Mouse (Mus musculus) mature B cell (primary cell): ENCODE data around the gene Cotl1.

Experiments
- in situ Hi-C: fragments of 300-500 bp; cut with MboI; formaldehyde crosslinking; loops from 2 replicates; pipeline ENCODE4 v1.14.3; 2019

Cotl1 gene

DNA sequence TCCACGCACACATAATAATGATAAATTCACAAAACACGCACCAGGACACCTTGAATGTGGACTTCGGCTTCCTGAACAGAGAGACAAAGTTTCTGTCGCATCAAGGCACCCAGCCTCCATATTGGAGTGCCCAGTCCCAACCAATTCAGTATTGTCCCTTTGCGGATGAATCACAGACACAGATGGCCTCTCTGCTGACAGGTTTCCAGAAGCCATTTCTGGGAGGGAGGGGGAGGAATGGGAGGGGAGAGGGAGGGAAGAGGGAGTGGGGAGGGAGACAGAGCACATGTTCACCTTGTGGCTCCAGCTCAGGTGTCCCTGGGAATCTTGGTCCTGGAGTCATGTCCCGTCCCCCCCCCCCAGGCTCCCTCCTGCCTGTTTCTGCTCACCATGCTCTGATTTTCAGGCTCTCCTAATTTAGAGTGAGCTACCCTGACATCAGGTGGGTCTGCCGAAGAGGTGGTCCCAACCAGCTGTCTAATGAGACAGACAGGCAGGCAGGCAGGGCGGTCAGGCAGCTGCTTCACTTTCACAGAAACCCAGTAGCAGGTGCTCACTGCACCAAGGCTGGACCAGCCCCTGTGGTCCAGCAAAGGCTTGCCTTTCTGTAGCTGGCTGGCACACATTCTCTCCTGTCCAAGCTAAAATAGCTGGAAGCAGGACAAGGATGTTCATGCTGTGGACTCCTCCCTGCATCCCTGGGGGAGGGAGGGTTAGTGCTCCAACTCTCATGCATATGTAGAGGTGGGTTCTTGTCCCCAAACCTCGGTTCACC, 51.5 kb downstream of the Cotl1 start:
- in situ Hi-C loops: loop anchor here (10.0 kb wide), 1 partner anchor 126 kb away; the partner anchor contains the start of genes Gm20388 and Usp10

DNA sequence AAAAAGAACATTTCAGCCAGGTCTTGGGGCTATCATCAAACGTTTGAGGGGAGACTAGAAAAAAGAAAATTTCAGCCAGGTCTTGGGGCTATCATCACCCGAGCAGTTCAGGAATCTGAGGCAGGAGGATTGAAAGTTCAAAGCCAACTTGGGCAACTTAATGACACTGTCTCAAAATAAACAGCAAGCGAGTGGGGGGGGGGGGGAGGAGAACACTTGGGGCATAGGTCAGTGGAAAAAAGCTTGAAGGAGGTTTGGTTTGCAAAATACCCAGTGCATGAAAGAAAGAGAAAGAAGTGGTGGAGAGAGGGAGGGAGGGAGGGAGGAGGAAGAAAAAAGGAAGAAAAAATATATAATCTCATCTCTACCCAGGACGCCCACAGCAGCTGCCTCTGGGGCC, 53.0 kb downstream of the Cotl1 start:
- in situ Hi-C loops: loop anchor here (10.0 kb wide), 1 partner anchor 127 kb away; the partner anchor contains the start of genes Gm20388 and Usp10

DNA sequence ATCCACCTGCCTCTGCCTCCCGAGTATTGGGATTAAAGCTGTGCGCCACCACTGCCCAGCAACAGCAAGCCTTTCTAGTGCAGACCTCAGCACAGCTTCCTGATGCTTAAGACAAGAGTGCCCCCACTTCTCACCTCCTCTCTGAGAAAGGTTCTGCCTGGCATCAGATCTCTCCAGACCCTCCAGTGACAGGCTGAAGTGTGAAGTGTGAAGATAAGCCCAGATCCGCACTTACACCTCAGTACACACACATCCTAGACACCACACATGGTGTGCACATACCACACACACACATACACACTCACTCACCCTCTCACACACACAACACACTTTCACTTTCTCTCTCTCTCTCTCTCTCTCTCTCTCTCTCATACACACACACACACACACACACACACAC, 53.5 kb downstream of the Cotl1 start:
- in situ Hi-C loops: loop anchor here (10.0 kb wide), 1 partner anchor 128 kb away; the partner anchor contains the start of genes Gm20388 and Usp10

DNA sequence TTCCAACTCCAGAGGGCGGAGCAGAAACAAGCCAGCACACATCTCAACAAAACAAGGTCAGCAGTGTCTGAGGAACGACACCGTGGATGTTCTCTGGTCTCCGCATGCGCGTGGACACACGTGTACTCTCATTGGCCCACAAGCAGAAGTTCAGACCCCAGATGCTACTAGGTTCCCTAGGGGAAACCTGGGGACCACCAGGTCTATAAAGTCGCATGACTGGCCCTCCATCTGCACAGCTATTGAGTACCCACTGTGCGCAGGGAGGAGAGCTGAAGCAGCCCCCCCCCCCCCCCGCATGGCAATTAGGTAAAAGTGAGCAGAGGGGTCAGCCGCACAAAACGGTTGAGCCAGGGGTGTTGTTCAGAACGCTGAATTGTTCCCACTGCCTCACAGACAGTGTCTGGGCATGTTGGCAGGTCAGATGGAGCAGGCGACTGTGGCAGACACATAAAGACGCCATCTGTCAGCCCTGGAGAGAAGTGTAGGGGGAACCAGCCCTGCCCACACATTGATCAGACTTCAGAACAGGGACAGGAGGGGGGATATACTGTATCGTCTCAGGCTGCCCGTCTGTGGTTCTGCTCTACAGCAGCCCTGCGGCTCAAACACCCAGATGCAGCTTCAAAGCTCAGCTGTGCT, 54.5 kb downstream of the Cotl1 start:
- in situ Hi-C loops: loop anchor here (10.0 kb wide), 1 partner anchor 129 kb away; the partner anchor contains the start of genes Gm20388 and Usp10

DNA sequence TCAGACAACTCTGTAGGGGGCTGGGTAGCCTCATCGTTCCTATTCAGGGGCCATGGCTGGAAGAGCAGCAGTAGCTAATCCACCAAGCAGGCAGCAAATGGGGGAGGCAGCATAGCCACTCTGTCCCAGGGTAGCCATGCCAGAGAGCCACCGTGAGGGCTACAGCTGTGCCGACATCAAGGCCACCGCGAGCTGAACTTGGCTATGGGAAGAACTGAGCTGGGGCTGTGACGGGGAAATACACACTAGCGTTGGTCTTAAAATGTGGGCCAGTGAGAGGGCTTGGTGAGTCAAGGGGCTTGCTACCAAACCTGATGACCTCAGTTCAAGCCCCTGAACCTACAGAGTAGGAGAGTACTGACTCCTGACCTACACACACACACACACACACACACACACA, 55.7 kb downstream of the Cotl1 start:
- in situ Hi-C loops: loop anchor here (5.0 to 10.0 kb wide), 2 partner anchors 58 to 130 kb away; partner anchors contain the start of genes Cotl1, Gm20388 and Usp10

DNA sequence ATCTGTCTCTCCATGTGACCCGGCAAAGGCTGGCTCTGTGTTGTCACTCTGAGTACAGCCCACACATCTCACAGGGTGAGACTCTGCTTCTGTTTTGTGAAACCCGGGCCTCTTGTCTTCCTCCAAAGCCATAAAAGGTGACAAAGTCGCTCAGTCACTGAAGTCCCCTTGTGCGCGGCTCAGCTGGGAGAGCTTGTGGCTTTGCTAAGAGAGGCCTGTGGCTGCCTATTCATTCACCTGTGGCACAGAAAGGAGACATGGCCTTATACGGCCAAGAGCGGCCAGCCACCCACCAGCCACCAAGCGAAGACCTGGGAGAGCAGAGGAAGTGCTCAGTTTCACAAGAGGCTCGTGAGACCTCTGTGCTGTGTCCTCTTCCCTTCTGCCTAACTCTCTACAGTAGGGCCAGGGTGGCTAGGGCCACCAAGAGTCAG, 56.2 kb downstream of the Cotl1 start:
- in situ Hi-C loops: loop anchor here (5.0 to 10.0 kb wide), 2 partner anchors 58 to 131 kb away; partner anchors contain the start of genes Cotl1, Gm20388 and Usp10

DNA sequence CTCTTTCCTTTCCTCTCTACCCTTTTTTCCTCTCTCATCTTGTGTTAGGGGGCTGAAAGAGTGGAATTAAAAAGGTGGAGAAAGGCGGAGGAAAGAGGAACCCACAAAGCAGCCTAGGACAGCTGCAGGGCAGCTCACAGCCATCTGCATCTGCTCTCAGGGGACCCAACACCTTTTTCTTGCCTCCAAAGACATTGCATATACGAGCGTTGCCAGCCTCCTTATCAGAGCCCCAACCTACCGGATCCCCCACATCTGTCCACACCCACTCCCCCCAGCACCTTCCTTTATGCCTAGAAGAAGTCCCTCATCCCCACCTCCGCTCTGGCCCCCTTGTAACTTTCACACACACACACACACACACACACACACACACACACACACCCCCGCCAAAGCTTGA, 56.8 kb downstream of the Cotl1 start:
- in situ Hi-C loops: loop anchor here (5.0 to 10.0 kb wide), 2 partner anchors 59 to 131 kb away; partner anchors contain the start of genes Cotl1, Gm20388 and Usp10

DNA sequence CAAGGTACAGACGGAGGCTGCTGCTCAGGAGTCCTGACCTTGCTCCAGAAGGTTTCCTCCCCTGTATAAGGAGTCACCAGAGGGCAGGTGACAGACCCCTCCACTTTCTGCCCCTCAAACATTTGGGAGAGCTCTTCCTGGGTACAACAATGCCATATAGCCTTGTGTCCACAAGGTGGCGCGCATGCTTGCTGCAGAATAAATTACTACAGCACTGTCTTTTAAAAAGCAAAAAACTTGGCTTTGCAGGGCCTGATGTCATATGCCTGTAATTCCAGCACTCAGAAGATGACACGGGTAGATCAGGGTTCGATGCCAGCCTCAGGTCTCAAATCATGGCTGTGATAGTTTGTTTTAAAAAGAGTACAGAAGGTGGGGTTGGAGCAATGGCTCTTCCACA, 57.6 kb downstream of the Cotl1 start:
- in situ Hi-C loops: loop anchor here (5.0 to 10.0 kb wide), 2 partner anchors 60 to 132 kb away; partner anchors contain the start of genes Cotl1, Gm20388 and Usp10

DNA sequence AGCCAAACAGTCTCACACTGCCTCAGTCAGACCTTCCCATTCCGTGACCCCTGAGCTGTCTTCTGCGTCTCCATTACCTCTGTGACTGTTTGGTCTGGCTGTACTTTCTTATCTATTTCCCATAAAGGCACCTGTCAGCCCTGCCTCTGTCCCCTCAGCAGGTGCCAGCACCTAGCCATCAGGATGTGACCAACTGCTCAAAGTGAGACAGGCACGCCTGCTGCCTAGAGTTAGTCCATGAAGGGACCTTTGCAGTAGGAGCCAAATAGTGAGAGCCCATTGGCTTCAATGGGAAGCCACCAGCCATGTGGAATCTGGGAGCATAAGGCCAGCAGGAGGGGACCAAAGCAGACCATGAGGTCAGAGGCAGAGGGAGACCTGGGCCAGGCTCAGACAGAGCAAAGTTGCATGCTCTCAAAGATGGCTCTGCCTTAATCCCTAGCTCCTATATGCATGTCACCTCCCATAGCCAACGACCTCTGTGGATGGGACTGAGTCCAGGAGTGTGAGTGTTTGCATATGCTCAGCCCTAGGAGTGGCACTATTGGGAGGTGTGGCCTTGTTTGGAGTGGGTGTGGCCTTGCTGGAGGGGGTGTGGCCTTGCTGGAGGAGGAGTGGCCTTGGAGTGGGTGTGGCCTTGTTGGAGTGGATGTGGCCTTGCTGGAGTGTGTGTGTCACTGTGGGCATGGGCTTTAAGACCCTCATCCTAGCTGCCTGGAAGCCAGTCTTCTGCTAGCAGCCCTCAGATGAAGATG, 59.1 kb downstream of the Cotl1 start:
- in situ Hi-C loops: loop anchor here (5.0 to 10.0 kb wide), 2 partner anchors 61 to 134 kb away; partner anchors contain the start of genes Cotl1, Gm20388 and Usp10

DNA sequence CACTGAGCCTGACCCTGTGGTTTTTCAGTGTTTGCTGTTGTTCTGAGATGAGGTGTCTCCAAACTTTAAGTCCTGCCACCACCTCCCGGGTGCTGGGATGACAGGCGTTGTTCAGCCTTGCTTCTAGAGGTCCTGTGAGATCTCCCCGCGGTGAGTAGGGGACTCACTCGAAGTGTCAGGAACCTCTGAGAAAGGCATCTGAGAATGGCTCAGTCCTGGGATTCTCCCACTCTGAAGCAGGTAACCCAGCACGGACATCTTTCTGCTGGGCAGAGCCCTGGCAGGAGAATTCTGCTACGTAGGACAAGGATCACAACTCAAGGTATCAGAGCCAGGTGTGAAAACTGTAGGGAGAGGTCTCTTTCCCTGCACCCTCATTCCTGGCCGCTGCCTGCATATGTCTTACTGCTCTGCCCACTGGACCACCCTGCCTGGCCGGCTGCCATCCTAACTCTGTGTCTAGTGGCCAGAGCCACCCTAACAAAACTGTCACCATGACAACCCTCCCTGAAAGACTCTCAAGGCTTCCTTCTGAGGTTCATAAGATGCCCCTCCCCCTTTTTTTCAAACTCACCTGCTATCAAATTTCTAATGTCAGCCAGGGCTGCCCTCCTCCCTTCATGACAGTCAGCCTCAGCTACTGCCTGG, 59.8 kb downstream of the Cotl1 start:
- in situ Hi-C loops: loop anchor here (5.0 to 10.0 kb wide), 2 partner anchors 62 to 134 kb away; partner anchors contain the start of genes Cotl1, Gm20388 and Usp10

DNA sequence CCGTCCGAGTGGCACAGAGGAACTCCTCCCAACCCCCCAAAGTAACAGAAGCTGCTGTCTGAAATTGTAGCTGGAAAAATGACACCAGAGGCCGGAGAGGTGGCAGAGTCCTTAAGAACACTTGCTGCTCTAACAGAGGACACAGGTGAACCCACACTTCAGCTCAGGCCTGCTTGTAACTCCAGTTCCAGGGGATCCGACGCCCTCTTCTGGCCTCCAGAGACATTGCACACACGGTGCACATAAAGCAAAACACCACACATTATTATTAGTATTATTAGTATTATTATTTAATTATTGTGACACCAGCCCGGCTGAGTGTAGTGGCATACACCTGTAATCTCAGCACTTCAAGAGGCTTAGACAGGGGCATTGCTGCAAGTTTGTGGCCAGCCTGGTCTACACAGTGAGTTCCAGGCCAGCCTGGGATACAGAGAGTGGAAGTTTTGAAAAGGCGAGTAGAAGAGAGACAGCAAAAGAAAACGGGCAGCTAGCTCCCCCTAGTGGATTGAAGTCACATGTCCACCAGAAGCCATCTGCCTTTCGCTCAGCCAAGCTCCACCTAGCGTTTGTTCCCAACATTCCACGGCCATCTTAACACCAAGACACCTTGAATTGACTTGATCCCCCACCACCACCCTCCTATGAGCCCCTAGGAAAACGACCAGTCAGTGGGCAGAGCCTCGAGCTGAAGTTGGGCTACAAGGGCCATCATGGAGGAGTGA, 61.2 kb downstream of the Cotl1 start:
- in situ Hi-C loops: loop anchor here (5.0 kb wide), 1 partner anchor 87 kb away; no protein-coding TSS in a partner anchor

DNA sequence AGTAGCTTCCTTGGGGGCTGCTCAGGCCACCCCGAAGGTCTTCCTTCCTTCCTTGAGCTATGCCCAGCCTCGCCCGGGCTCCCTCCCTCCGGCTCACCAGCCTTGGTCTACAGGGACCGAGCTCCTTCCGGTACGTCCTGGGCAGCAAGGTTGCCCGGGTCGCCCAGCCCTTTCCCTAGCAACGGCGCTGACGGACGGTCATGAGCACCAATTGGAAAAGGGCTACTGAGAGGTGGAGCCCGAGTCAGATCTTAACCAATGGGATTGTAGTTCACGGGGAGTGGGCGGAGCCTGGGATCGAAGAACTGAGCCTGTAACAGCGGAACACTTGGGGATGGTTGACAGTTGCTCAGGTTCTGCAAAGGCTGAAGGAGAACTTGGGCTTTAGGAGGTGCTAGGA, 62.1 kb downstream of the Cotl1 start, which contains the start of gene Tldc1:
TSS of gene Tldc1 (minus strand) at position 154 of the 400 bp plus-strand sequence.
- in situ Hi-C loops: loop anchor here (5.0 kb wide), 1 partner anchor 86 kb away; no protein-coding TSS in a partner anchor

DNA sequence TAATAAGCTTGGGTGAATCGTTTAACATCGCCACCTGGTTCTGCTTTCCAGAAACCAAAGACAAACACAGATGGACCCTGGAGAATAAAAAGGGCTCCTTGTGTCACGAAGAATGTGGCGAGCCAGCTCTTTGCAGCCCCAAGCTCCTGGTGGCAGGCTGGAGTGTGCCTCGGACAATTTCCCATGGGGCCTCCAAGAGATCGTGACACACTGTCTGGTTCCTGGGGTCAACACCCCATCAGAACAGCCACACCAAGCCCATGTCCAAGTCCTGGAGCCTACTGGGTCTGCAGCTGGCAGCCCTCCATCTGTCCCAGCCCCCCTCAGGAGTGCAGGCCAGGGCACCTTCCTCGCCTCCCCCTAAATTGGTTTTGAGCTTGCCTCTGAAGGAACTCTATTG, 62.6 kb downstream of the Cotl1 start:
- in situ Hi-C loops: loop anchor here (5.0 kb wide), 1 partner anchor 85 kb away; no protein-coding TSS in a partner anchor

DNA sequence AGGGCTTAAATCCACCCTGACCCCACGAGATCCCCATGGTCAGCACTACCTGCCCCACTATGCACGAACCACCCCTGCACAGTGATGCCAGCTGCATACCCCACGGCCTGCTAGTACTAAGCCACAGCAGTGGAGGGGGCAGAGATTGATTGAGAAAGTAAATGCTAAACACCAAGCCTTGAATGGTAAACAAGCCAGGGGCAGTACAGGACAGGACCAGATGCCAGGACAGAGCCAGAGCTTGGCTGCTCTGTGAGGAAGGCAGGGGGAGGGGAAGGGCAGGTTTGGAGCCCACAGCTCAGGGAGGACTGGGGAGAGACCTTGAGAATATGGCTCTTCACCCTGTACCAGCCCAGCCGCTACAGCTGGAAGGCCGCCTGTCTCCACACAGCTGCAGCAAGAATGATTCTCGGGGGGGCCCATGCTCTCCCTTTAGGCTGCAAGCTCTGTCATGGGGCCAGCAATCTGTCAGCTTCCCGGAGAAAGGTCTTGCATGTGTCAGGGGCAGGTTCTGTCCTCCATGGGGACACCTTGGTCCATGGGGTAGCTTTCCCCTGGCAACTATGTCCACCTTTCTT, 63.6 kb downstream of the Cotl1 start:
- in situ Hi-C loops: loop anchor here (5.0 kb wide), 1 partner anchor 84 kb away; no protein-coding TSS in a partner anchor

DNA sequence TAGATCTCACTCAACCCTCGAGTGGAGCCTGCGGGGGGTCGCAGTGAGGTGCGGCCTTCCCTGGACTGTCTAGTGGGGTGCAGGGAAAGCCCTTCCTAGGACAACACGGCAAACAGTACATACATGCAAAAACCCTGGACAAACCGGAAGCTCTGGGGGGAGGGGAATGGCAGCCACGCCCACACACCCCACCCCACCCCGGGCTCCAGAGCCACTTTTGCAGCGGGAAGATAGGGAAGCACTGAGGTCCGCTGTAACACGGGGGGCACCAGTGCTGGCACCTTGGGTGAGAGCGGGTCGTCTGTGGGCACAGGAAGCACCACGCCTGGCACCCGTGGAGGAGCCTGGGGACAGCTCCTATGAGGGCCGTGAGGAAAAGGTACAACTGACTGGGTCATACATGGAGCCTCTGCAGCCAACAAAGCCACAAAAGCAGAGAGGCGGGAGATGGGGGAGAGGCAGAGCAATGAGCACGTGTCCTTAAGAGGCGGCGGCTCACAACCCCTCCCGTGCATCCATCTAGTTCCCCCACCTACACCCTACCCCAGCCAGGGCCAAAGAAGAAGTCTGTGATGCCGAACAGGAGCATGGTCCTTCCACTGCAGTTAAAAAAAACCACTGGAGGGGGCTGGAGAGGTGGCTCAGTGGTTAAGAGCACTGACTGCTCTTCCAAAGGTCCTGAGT, 74.4 kb downstream of the Cotl1 start:
- in situ Hi-C loops: no loop called here

DNA sequence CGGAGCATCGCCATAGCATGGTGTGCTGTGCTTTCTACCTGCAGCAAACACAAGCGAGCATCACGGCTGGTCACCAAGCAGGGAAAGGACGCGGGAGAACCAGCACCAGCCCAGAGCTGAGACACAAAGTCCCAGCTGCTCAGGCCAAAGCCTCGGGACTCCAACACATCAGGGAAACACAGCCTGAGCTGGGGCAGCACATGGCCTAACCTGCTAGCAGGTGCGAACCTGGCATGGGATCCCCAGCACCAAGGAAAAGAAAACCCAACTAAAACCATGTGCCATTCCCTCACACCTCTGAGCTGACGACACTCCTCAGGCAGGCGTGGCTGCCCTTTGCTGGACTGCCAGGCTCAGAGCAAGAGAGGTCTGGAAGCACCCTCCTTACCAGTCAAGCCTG, 75.0 kb downstream of the Cotl1 start:
- in situ Hi-C loops: no loop called here

DNA sequence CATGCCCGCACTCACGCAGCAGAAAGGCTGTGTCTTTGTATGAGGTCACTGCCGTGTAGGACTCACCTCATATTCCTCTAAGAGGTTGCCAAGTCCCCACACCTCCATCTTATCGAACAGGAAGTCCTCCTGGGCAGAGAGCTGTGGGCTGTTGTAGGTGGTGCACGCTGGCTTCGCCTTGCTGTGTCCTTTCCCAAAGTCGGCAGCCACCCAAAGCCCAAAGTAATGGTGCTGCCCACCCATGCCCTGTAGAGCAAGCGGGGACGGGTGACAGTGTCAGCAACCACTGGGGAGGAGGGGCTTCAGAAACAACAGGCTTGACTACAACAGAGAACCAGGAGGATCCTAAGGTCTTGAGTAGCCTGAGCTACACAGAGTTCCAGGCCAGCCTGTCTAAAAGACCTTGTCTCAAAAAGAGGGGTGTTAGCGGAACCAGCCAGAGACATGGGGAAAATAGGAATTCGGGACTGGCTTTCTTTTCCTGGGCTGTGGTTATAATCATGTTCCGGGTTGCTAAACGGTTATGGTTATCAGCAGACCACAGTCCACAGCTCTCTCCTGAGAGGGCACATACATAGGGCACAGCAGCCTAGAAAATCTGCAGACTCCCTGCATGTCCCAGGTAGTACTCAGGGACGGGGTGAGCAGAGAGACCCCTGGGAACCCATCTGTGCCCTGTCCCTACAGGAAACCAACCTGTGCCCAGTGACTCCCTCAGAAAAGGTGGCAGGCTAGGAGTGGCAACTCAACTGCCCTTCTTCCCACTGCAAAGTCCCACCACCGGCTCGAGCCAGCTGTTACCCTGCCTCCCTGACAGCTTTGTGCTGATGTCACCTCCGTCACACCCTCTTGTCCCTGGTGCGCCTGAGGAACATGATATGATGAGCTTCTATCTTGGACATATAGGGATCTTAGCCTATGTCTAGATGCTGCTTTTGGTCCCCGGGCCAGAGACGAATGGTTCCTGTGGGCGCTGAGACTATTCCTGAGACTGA, 77.8 kb downstream of the Cotl1 start:
- in situ Hi-C loops: no loop called here

DNA sequence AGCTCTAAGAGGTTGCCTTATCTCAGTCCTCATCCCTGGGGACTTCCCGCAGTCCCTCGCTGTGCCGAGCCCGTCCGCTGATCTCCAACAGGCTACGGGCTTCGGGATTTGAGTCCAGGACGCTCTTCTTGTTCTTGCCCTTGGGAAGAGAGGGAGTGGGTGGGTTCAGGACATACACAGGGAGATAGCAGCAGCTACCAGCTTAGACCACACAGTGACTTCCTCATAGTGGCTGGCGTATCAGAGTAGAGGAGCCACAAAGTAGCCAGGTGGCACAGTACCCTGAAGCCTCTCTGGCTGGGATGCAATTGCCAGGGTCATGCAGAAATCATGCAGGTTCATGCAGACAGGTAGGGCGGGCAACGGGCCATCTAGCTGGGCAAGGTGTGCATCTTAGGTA, 78.7 kb downstream of the Cotl1 start:
- in situ Hi-C loops: no loop called here
